Mouse (Mus musculus) erythroblast, embryonic 14.5 days (primary cell): ENCODE measurements around the gene Gmds.

Experiments
- GATA1 ChIP-seq: IDR thresholded peaks from 2 replicates; pipeline ENCODE4 v1.6.1; 2012; ENCODE audit warnings: low read length, inconsistent platforms, mixed read lengths
- TAL1 ChIP-seq: IDR thresholded peaks from 3 replicates; pipeline ENCODE4 v1.6.1; 2012; ENCODE audit warnings: low read length, inconsistent platforms, mixed read lengths

DNA sequence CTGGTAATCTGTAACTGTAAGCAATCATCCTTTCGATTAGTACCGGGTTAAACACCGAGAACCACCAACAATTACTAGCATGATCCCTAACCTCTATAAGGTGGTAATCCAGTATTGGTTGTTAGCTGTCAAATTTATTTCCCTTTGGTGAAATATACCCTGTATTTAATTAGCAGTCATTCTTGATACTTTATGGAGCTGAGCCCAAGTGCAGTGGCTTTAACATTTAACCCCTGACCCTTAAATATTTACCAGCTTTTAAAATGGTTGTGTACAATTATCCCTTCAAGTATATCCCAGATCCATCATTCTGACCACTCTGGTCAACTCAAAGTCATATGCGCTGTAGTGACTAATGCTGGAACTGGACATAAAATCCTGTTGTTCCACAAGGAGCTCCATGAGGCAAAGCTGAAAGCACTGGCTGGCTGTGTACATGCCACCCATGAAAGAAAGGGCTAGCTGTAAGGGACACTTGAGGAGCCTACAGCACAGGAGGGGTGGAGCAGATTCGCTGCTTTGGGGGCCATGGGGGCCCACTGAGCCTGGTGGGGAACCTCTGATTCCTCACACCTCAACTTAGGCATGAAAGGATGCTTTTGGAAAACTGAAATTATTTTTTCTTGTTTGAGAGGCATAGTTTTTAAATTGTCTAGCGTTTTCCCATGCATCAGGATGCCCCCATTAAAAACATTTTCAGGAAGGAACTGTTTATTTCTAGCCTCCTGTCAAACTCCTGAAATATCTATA lies 312.1 kb downstream of the Gmds start:
- no peak for TF ChIP-seq TAL1
- TF ChIP-seq GATA1: no peak
